Mouse (Mus musculus) forebrain, embryonic 15.5 days (tissue): Measurements from ENCODE around the gene Cnnm3. TPM values are rescaled to one million over a fixed set of nuclear protein-coding genes. Genes with fewer than 3 reads are reported as not detected.

Source experiments
- ATAC-seq: fragments of 200-750 bp; cut with Nextera tagmentation; replicated peaks from 2 replicates; pipeline ENCODE4 v1.8.0; 2017; ENCODE audit warnings: mild to moderate bottlenecking, moderate TSS enrichment, moderate library complexity
- H3K27ac ChIP-seq: fragments of 300-500 bp; sonication (generic); replicated peaks from 2 replicates; pipeline ENCODE4 v1.5.1; 2015; ENCODE audit warnings: mild to moderate bottlenecking, inconsistent platforms
- H3K27me3 ChIP-seq: fragments of 300-500 bp; sonication (generic); 2 replicates; pipeline ENCODE4 v1.6.1; 2015; ENCODE audit warnings: inconsistent platforms
- H3K36me3 ChIP-seq: fragments of 300-500 bp; sonication (generic); 2 replicates; pipeline ENCODE4 v1.6.1; 2015; ENCODE audit warnings: mild to moderate bottlenecking, inconsistent platforms
- H3K4me1 ChIP-seq: fragments of 300-500 bp; sonication (generic); 2 replicates; pipeline ENCODE4 v1.6.1; 2015; ENCODE audit warnings: inconsistent platforms
- H3K4me2 ChIP-seq: fragments of 300-500 bp; sonication (generic); replicated peaks from 2 replicates; pipeline ENCODE4 v1.6.1; 2015; ENCODE audit warnings: mild to moderate bottlenecking, inconsistent platforms
- H3K4me3 ChIP-seq: fragments of 300-500 bp; sonication (generic); 2 replicates; pipeline ENCODE4 v1.5.1; 2015; ENCODE audit warnings: mild to moderate bottlenecking, inconsistent platforms
- H3K9ac ChIP-seq: fragments of 300-500 bp; sonication (generic); replicated peaks from 2 replicates; pipeline ENCODE4 v1.6.1; 2015; ENCODE audit warnings: mild to moderate bottlenecking, inconsistent platforms
- H3K9me3 ChIP-seq: fragments of 300-500 bp; sonication (generic); 2 replicates; pipeline ENCODE4 v1.6.1; 2016; ENCODE audit warnings: inconsistent platforms
- WGBS: fragments of 180-500 bp; shearing (Covaris S2); methylation state at CpG from one replicate; pipeline ENCODE4 v1.1.7; 2015; ENCODE audit warnings: mixed read lengths; 5-methylcytosine and 5-hydroxymethylcytosine counted together
- polyA plus RNA-seq: library from polyadenylated mRNA; unstranded; fragments of >200 nt; fragmentation: Nextera tagmentation; extraction: Ambion mirVana; gene quantifications from 2 replicates; pipeline ENCODE4 v1.2.1, GENCODE M21; 2015

The Cnnm3 gene
- polyA plus RNA-seq, 1 experiment from 2014 or later = 5.9 TPM

DNA sequence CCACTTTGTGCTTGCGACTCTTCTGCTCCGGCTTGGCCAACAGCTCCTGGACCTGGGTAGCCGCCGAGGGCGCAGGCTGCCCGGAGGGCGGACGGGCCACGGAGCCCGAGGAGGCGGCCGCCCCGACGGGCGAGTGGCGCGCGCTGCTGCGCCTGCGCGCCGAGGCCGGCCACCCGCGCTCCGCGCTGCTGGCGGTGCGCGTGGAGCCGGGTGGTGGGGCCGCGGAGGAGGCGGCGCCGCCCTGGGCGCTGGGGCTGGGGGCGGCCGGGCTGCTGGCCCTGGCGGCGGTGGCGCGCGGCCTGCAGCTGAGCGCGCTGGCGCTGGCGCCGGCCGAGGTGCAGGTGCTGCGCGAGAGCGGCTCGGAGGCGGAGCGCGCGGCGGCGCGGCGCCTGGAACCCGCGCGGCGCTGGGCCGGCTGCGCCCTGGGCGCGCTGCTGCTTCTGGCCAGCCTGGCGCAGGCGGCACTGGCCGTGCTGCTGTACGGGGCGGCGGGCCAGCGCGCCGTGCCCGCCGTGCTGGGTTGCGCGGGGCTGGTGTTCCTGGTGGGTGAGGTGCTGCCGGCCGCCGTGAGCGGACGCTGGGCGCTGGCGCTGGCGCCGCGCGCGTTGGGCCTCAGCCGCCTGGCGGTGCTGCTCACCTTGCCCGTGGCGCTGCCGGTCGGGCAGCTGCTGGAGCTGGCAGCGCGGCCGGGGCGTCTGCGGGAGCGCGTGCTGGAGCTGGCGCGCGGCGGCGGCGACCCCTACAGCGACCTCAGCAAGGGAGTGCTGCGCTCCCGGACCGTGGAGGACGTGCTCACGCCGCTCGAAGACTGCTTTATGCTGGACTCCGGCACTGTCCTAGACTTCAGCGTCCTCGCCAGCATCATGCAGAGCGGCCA is 660 bp downstream of the Cnnm3 start:
- peak; percentile 70 for ATAC-seq
- under 1% methylated on average over 116 of the region's 126 CpGs for WGBS
- no peaks in the 10 kb centered on the region for H3K27me3 ChIP-seq
- no peaks in the 10 kb centered on the region for H3K9me3 ChIP-seq
- H3K9ac ChIP-seq = peak overlapping the region; percentile 90
- peaks cover 32% of the 10 kb centered on the region for H3K4me1 ChIP-seq
- peak overlapping the region; percentile 81 for H3K4me2 ChIP-seq
- peak overlapping the region; percentile 90 for H3K4me3 ChIP-seq
- H3K36me3 ChIP-seq = no peaks in the 10 kb centered on the region
- H3K27ac ChIP-seq = peak overlapping the region; percentile 99

- peak overlapping the region; percentile 90 for H3K9ac ChIP-seq
- peak overlapping the region; percentile 90 for H3K4me3 ChIP-seq
- H3K27me3 ChIP-seq = no peaks in the 10 kb centered on the region
- H3K36me3 ChIP-seq = no peaks in the 10 kb centered on the region
- H3K9me3 ChIP-seq = no peaks in the 10 kb centered on the region
- under 1% methylated on average over 16 of the region's 16 CpGs for WGBS
- peaks cover 38% of the 10 kb centered on the region for H3K4me1 ChIP-seq
- H3K27ac ChIP-seq = peak overlapping the region; percentile 99
- peak overlapping the region; percentile 81 for H3K4me2 ChIP-seq
- ATAC-seq = no peak
Observed at GRCm38 (mm10) chr1:36512966-36513280, 1.3 kb downstream of the Cnnm3 start.

GRCm38 (mm10) chr1:36513310-36513709 is 1.6 kb downstream of the Cnnm3 start:
- peak overlapping the region; percentile 90 for H3K9ac ChIP-seq
- no peaks in the 10 kb centered on the region for H3K9me3 ChIP-seq
- no peaks in the 10 kb centered on the region for H3K36me3 ChIP-seq
- H3K27me3 ChIP-seq = no peaks in the 10 kb centered on the region
- H3K4me3 ChIP-seq = peak overlapping the region; percentile 90
- 2% methylated on average over 1 of the region's 1 CpGs for WGBS
- ATAC-seq = no peak
- peak overlapping the region; percentile 99 for H3K27ac ChIP-seq
- peaks cover 38% of the 10 kb centered on the region for H3K4me1 ChIP-seq
- peak overlapping the region; percentile 81 for H3K4me2 ChIP-seq

GRCm38 (mm10) chr1:36513718-36514117 is 2.1 kb downstream of the Cnnm3 start:
- Histone ChIP-seq H3K9me3 (no peaks in the 10 kb centered on the region), H3K4me2 (peak overlapping the region; percentile 81), H3K27ac (peak overlapping the region; percentile 99), H3K4me1 (peaks cover 38% of the 10 kb centered on the region), H3K4me3 (peak overlapping the region; percentile 90), H3K27me3 (no peaks in the 10 kb centered on the region), H3K9ac (0 out of 2 replicates have a peak overlapping the region, but pooled peaks have one; percentile 90), H3K36me3 (0 out of 2 replicates have a peak, but pooled peaks cover 1% of the 10 kb centered on the region)
- 24% methylated on average over 2 of the region's 2 CpGs for WGBS
- ATAC-seq = no peak

DNA sequence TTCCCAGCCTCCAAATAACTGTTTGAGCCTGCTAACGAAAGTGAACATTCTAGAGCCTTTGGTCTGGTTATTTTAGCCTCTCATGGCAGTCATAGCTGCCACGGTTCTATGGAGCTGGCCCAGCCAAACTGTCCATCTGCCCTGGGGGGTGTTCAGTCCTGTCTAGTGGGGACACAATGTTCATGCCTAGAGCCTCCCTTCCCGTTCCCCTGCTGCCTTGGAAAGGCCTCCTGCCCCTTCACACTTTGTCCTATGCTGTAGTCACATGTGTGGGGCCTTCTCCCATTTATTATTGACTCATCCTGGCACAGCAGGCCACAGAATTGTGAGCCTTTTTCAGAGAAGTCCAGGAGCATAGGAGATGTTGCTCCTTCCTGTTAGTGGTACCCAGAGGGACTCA is 6.6 kb downstream of the Cnnm3 start:
- Histone ChIP-seq H3K4me2 (no peak overlapping the region), H3K9me3 (no peaks in the 10 kb centered on the region), H3K36me3 (peaks cover 35% of the 10 kb centered on the region), H3K4me3 (no peak overlapping the region), H3K27me3 (no peaks in the 10 kb centered on the region), H3K4me1 (peaks cover 43% of the 10 kb centered on the region), H3K27ac (peak overlapping the region; percentile 1; the same call in 1 of the 2 replicates), H3K9ac (no peak overlapping the region)
- WGBS = 84% methylated on average over 3 of the region's 3 CpGs
- ATAC-seq = no peak

DNA sequence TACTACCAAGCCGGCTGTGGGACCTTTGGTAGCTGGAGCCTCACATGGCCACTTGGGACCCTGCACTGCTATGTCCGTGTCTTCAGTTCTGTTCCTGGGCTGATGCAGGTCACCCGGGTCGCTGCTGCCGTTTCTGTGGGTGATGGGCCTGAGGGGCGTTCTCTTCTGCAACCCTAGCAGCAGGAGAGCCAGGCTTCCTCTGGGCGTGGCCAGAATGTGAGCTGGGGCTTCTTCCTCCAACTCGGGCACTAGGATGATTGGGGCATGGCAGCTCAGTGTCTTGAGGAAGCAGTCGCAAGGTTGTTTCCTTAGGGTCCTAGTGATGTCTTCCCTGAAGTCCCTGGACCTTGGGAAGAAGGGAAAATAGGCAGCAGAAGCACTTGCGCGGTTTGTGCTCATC is 8.0 kb downstream of the Cnnm3 start:
- no peak overlapping the region for H3K27ac ChIP-seq
- H3K9ac ChIP-seq = no peak overlapping the region
- H3K9me3 ChIP-seq = no peaks in the 10 kb centered on the region
- no peaks in the 10 kb centered on the region for H3K27me3 ChIP-seq
- H3K36me3 ChIP-seq = peaks cover 42% of the 10 kb centered on the region
- WGBS = 91% methylated on average over 11 of the region's 11 CpGs
- ATAC-seq = no peak
- H3K4me2 ChIP-seq = no peak overlapping the region
- peaks cover 41% of the 10 kb centered on the region for H3K4me1 ChIP-seq
- no peak overlapping the region for H3K4me3 ChIP-seq

DNA sequence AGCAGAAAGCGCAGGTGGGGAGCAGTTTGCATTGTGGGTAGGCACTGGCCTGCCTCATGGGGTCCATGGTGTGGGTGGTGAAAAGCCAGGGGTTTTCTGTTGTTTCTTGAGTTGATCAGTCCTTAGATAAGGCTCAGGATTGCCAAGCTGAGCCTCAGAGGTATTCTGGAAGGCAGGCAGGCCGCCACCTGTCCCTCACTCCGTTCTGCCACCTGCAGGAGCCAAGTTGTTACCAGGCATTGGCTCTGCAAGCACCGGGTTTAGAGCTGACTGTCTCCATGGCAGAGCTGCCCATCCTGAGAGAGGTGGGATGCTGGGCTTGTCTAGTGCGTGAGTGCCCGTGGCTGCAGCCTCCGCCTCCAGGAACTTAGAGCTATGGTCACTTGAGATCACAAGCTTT is 10.5 kb downstream of the Cnnm3 start:
- Histone ChIP-seq H3K27ac (no peak overlapping the region), H3K27me3 (no peaks in the 10 kb centered on the region), H3K36me3 (peaks cover 62% of the 10 kb centered on the region), H3K4me3 (no peak overlapping the region), H3K9ac (no peak overlapping the region), H3K9me3 (no peaks in the 10 kb centered on the region), H3K4me1 (peaks cover 32% of the 10 kb centered on the region), H3K4me2 (no peak overlapping the region)
- no peak for ATAC-seq
- WGBS = 92% methylated on average over 7 of the region's 7 CpGs

DNA sequence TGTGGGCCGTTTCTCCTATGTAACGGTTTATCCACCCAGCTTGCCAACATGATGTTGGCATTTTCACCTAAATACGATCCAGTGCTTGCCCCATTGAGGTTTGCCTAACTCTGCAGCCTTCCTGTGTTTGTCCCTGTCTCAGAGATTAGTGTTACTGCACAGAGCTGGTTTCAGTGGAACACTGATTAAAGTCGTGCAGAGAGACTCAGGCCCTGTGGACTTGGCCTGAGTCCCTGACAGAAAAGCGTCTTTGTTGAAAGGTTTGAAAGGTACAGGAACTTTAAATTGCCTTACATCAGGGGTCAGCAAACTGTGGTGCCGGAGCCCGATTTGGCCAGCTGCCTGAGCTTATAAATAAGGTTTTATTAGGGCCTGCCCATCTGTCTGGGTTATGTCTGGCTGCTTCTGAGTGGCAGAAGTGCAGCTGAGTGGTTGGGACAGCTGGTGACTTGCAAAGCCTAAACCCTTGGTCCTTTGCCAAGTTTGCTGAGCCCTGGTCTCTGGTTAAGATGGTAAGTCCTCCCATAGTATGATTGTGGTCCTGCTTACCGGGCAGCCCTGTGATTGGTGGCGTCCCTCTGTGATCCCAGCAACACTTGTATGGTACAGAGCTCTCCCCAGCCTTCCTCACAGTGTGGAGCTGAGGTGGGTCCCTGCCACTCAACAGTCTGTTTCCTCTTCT is 11.8 kb downstream of the Cnnm3 start:
- Histone ChIP-seq H3K27ac (peak overlapping the region; percentile 56), H3K4me2 (no peak overlapping the region), H3K4me3 (no peak overlapping the region), H3K4me1 (peaks cover 37% of the 10 kb centered on the region), H3K36me3 (peaks cover 66% of the 10 kb centered on the region), H3K9me3 (no peaks in the 10 kb centered on the region), H3K9ac (no peak overlapping the region), H3K27me3 (no peaks in the 10 kb centered on the region)
- peak; percentile 68 for ATAC-seq
- WGBS = 34% methylated on average over 9 of the region's 9 CpGs

DNA sequence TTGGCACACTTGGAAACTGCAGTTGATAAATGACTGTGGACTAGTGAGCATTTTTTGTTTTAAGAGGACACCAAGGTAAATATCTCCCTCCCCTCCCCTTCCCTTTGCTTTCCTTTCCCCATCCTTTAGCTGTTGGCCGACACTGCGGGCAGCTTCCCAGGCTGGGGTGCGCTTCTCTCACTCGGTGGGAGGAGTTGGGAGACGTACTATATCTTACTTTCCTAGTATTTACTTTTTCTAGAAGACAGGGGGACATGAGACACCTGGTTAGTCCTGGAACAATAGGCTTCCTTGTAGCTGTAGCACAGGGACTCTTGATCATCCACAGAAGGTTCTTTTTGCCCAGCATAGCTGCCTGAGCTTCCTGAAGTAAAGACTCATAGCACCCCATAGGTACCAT is 12.4 kb downstream of the Cnnm3 start:
- Histone ChIP-seq H3K4me1 (peaks cover 41% of the 10 kb centered on the region), H3K4me2 (no peak overlapping the region), H3K27me3 (no peaks in the 10 kb centered on the region), H3K9me3 (no peaks in the 10 kb centered on the region), H3K4me3 (no peak overlapping the region), H3K36me3 (peaks cover 62% of the 10 kb centered on the region), H3K9ac (no peak overlapping the region), H3K27ac (peak overlapping the region; percentile 56)
- no peak for ATAC-seq
- WGBS = 84% methylated on average over 5 of the region's 5 CpGs

- 92% methylated on average over 12 of the region's 12 CpGs for WGBS
- H3K36me3 ChIP-seq = peaks cover 48% of the 10 kb centered on the region
- no peak for ATAC-seq
- H3K9ac ChIP-seq = no peak overlapping the region
- H3K4me2 ChIP-seq = no peak overlapping the region
- H3K4me1 ChIP-seq = peaks cover 51% of the 10 kb centered on the region
- H3K9me3 ChIP-seq = no peaks in the 10 kb centered on the region
- H3K4me3 ChIP-seq = no peak overlapping the region
- no peak overlapping the region for H3K27ac ChIP-seq
- no peaks in the 10 kb centered on the region for H3K27me3 ChIP-seq
Observed at GRCm38 (mm10) chr1:36525774-36526173, 14.1 kb downstream of the Cnnm3 start.

- ATAC-seq = no peak
- Histone ChIP-seq H3K36me3 (peaks cover 36% of the 10 kb centered on the region), H3K4me3 (no peak overlapping the region), H3K9me3 (no peaks in the 10 kb centered on the region), H3K27me3 (no peaks in the 10 kb centered on the region), H3K27ac (peak overlapping the region; percentile 72; the same call in 1 of the 2 replicates), H3K9ac (no peak overlapping the region), H3K4me1 (peaks cover 51% of the 10 kb centered on the region), H3K4me2 (no peak overlapping the region)
- 85% methylated on average over 10 of the region's 10 CpGs for WGBS
Observed at GRCm38 (mm10) chr1:36526903-36527302, 15.2 kb downstream of the Cnnm3 start.

DNA sequence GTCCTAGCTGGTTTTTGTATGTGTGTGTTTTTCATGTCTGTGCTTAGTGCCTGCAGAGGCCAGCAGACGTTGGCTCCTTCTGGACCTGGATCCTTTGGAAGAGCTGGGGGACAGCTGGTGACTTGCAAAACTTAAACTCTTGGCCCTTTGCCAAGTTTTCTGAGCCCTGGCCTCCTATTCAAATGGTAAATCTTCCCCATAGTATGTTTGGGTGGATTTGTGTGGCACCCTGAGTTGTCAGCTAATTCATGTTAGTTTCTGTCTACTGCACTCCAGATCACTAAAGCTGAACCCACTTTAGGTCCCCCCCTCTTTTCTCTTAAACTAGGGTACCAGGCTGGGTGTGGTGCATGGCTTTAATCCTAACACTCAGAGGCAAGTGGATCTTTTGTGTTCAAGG is 16.7 kb downstream of the Cnnm3 start:
- peak overlapping the region; percentile 72 for H3K27ac ChIP-seq
- peaks cover 39% of the 10 kb centered on the region for H3K4me1 ChIP-seq
- ATAC-seq = peak; percentile 70
- H3K4me3 ChIP-seq = no peak overlapping the region
- H3K9me3 ChIP-seq = no peaks in the 10 kb centered on the region
- H3K36me3 ChIP-seq = peaks cover 31% of the 10 kb centered on the region
- H3K4me2 ChIP-seq = no peak overlapping the region
- WGBS = 0% methylated on average over 1 of the region's 1 CpGs
- H3K9ac ChIP-seq = no peak overlapping the region
- H3K27me3 ChIP-seq = no peaks in the 10 kb centered on the region
